Mouse (Mus musculus): ENCODE results near the gene Runx2. TPM values are rescaled to one million over a fixed set of nuclear protein-coding genes. Genes with fewer than 3 reads are reported as not detected.

Runx2 gene
- total RNA-seq, 1 experiment, result 0.71 TPM

- 0 out of 4 replicates have a peak, but pooled peaks cover 0 to 3% of the 10 kb centered on the region in 2 experiments for H3K4me1 ChIP-seq (ENCODE audit: control insufficient read depth in 2 of 2, insufficient read depth in 2 of 2, low read length in 2 of 2, poor library complexity in 1 of 2)
- H3K9ac ChIP-seq (ENCODE audit: insufficient read depth, low read depth, low read length, poor library complexity, severe bottlenecking), result no peak overlapping the region
- DNase-seq (ENCODE audit: low read depth, low spot score), result no peak
- H3K9me3 ChIP-seq (ENCODE audit: control insufficient read depth, insufficient read depth, low read depth, low read length), result no peaks in the 10 kb centered on the region
- no peak overlapping the region for H3K27ac ChIP-seq (ENCODE audit: insufficient read depth, low read depth, low read length, poor library complexity, severe bottlenecking)
- TF ChIP-seq ZNF384 (IDR thresholded peaks at IDR 0.05; ENCODE audit: low read depth, low read length) (no peak), MAFK (IDR thresholded peaks at IDR 0.05; ENCODE audit: insufficient read depth, low read depth, low read length) (0 out of 2 replicates have a peak, but pooled peaks have one; percentile 43), ZC3H11A (IDR thresholded peaks at IDR 0.05; ENCODE audit: borderline replicate concordance, low read depth, low read length) (no peak), HCFC1 (IDR thresholded peaks at IDR 0.05; ENCODE audit: borderline replicate concordance, insufficient read depth, low read length) (no peak), CHD2 (IDR thresholded peaks at IDR 0.05; ENCODE audit: low read depth, low read length) (no peak)
- no peak overlapping the region for H3K4me3 ChIP-seq (ENCODE audit: insufficient read depth in 1 of 2, low read depth in 1 of 2, low read length in 2 of 2, poor library complexity in 1 of 2, severe bottlenecking in 1 of 2)
- no peaks in the 10 kb centered on the region for H3K36me3 ChIP-seq (ENCODE audit: control insufficient read depth, insufficient read depth, low read length, poor library complexity, severe bottlenecking)
- in situ Hi-C loops (cut with MboI; ENCODE audit: low sequenced_read_pairs in 2 of 2, unreplicated experiment in 2 of 2), result no loop called here
Measured at GRCm38 (mm10) chr17:44610828-44611227, 203.8 kb downstream of the Runx2 start.

GRCm38 (mm10) chr17:44609897-44610641 is 204.5 kb downstream of the Runx2 start:
- Histone ChIP-seq H3K9me3 (ENCODE audit: control insufficient read depth, insufficient read depth, low read depth, low read length) (no peaks in the 10 kb centered on the region), H3K27ac (ENCODE audit: insufficient read depth, low read depth, low read length, poor library complexity, severe bottlenecking) (no peak overlapping the region), H3K4me3 (ENCODE audit: insufficient read depth in 1 of 2, low read depth in 1 of 2, low read length in 2 of 2, poor library complexity in 1 of 2, severe bottlenecking in 1 of 2) (no peak overlapping the region), H3K36me3 (ENCODE audit: control insufficient read depth, insufficient read depth, low read length, poor library complexity, severe bottlenecking) (no peaks in the 10 kb centered on the region), H3K4me1 (ENCODE audit: control insufficient read depth in 2 of 2, insufficient read depth in 2 of 2, low read length in 2 of 2, poor library complexity in 1 of 2) (0 out of 4 replicates have a peak, but pooled peaks cover 0 to 3% of the 10 kb centered on the region in 2 experiments), H3K9ac (ENCODE audit: insufficient read depth, low read depth, low read length, poor library complexity, severe bottlenecking) (no peak overlapping the region)
- in situ Hi-C loops (cut with MboI; ENCODE audit: low sequenced_read_pairs in 2 of 2, unreplicated experiment in 2 of 2), result no loop called here
- no peak for DNase-seq (ENCODE audit: low read depth, low spot score)
- TF ChIP-seq CHD2 (IDR thresholded peaks at IDR 0.05; ENCODE audit: low read depth, low read length), result no peak
- TF ChIP-seq ZNF384 (IDR thresholded peaks at IDR 0.05; ENCODE audit: low read depth, low read length), result no peak
- no peak for TF ChIP-seq MAFK (IDR thresholded peaks at IDR 0.05; ENCODE audit: insufficient read depth, low read depth, low read length)
- TF ChIP-seq HCFC1 (IDR thresholded peaks at IDR 0.05; ENCODE audit: borderline replicate concordance, insufficient read depth, low read length), result no peak

GRCm38 (mm10) chr17:44609356-44609755 is 205.2 kb downstream of the Runx2 start:
- Histone ChIP-seq H3K4me1 (ENCODE audit: control insufficient read depth in 2 of 2, insufficient read depth in 2 of 2, low read length in 2 of 2, poor library complexity in 1 of 2) (0 out of 4 replicates have a peak, but pooled peaks cover 0 to 3% of the 10 kb centered on the region in 2 experiments), H3K4me3 (ENCODE audit: insufficient read depth in 1 of 2, low read depth in 1 of 2, low read length in 2 of 2, poor library complexity in 1 of 2, severe bottlenecking in 1 of 2) (no peak overlapping the region), H3K9me3 (ENCODE audit: control insufficient read depth, insufficient read depth, low read depth, low read length) (no peaks in the 10 kb centered on the region), H3K9ac (ENCODE audit: insufficient read depth, low read depth, low read length, poor library complexity, severe bottlenecking) (no peak overlapping the region), H3K27ac (ENCODE audit: insufficient read depth, low read depth, low read length, poor library complexity, severe bottlenecking) (no peak overlapping the region), H3K36me3 (ENCODE audit: control insufficient read depth, insufficient read depth, low read length, poor library complexity, severe bottlenecking) (no peaks in the 10 kb centered on the region)
- DNase-seq (ENCODE audit: low read depth, low spot score), result no peak
- in situ Hi-C loops (cut with MboI; ENCODE audit: low sequenced_read_pairs in 2 of 2, unreplicated experiment in 2 of 2), result no loop called here
- TF ChIP-seq ZC3H11A (IDR thresholded peaks at IDR 0.05; ENCODE audit: borderline replicate concordance, low read depth, low read length) (no peak), CHD2 (IDR thresholded peaks at IDR 0.05; ENCODE audit: low read depth, low read length) (no peak), MAFK (IDR thresholded peaks at IDR 0.05; ENCODE audit: insufficient read depth, low read depth, low read length) (no peak), HCFC1 (IDR thresholded peaks at IDR 0.05; ENCODE audit: borderline replicate concordance, insufficient read depth, low read length) (no peak), ZNF384 (IDR thresholded peaks at IDR 0.05; ENCODE audit: low read depth, low read length) (no peak)

- Histone ChIP-seq H3K9ac (ENCODE audit: insufficient read depth, low read depth, low read length, poor library complexity, severe bottlenecking) (no peak overlapping the region), H3K27ac (ENCODE audit: insufficient read depth, low read depth, low read length, poor library complexity, severe bottlenecking) (no peak overlapping the region), H3K9me3 (ENCODE audit: control insufficient read depth, insufficient read depth, low read depth, low read length) (no peaks in the 10 kb centered on the region), H3K4me3 (ENCODE audit: insufficient read depth in 1 of 2, low read depth in 1 of 2, low read length in 2 of 2, poor library complexity in 1 of 2, severe bottlenecking in 1 of 2) (no peak overlapping the region), H3K36me3 (ENCODE audit: control insufficient read depth, insufficient read depth, low read length, poor library complexity, severe bottlenecking) (no peaks in the 10 kb centered on the region), H3K4me1 (ENCODE audit: control insufficient read depth in 2 of 2, insufficient read depth in 2 of 2, low read length in 2 of 2, poor library complexity in 1 of 2) (0 out of 4 replicates have a peak, but pooled peaks cover 0 to 3% of the 10 kb centered on the region in 2 experiments)
- no peak for TF ChIP-seq ZC3H11A (IDR thresholded peaks at IDR 0.05; ENCODE audit: borderline replicate concordance, low read depth, low read length)
- no peak for TF ChIP-seq MAFK (IDR thresholded peaks at IDR 0.05; ENCODE audit: insufficient read depth, low read depth, low read length)
- TF ChIP-seq HCFC1 (IDR thresholded peaks at IDR 0.05; ENCODE audit: borderline replicate concordance, insufficient read depth, low read length), result no peak
- no peak for TF ChIP-seq CHD2 (IDR thresholded peaks at IDR 0.05; ENCODE audit: low read depth, low read length)
- TF ChIP-seq ZNF384 (IDR thresholded peaks at IDR 0.05; ENCODE audit: low read depth, low read length), result no peak
- in situ Hi-C loops (cut with MboI; ENCODE audit: low sequenced_read_pairs in 2 of 2, unreplicated experiment in 2 of 2), result no loop called here
- no peak for DNase-seq (ENCODE audit: low read depth, low spot score)
Measured at GRCm38 (mm10) chr17:44608907-44609306, 205.7 kb downstream of the Runx2 start.

Data from ES-E14 (cell line).